Mouse (Mus musculus) embryonic fibroblast, embryonic 13.5 days (primary cell): ENCODE measurements around the gene Guca2b. TPM values are rescaled to one million over a fixed set of nuclear protein-coding genes. Genes with fewer than 3 reads are reported as not detected.
"Not testable (repeated sequence)": the region's sequence is repeated elsewhere in the genome, so short reads cannot be mapped to it uniquely, and the experiment has no call there.

Source experiments
- H3K27ac ChIP-seq: 2 replicates; pipeline ENCODE4 v1.5.1; 2012; ENCODE audit warnings: low read length, control low read depth, inconsistent platforms; ENCODE audit not compliant: insufficient read depth
- H3K4me1 ChIP-seq: 2 replicates; pipeline ENCODE4 v1.6.1; 2011; ENCODE audit warnings: low read length; ENCODE audit not compliant: control insufficient read depth, insufficient read depth
- H3K4me3 ChIP-seq: 2 replicates; pipeline ENCODE4 v1.5.1; 2011; ENCODE audit warnings: mild to moderate bottlenecking, control low read depth, low read length; ENCODE audit not compliant: insufficient read depth
- CTCF ChIP-seq: IDR thresholded peaks from 2 replicates; pipeline ENCODE4 v1.5.1; 2011; ENCODE audit warnings: mild to moderate bottlenecking, control low read depth, low read length, moderate library complexity, borderline replicate concordance; ENCODE audit not compliant: insufficient read depth
- POLR2A ChIP-seq: IDR thresholded peaks from 2 replicates; pipeline ENCODE4 v1.6.1; 2011; ENCODE audit warnings: low read depth, mild to moderate bottlenecking, control low read depth, low read length, moderate library complexity
- polyA plus RNA-seq: library from polyadenylated mRNA; stranded (reverse); fragments of >200 nt; gene quantifications from 2 replicates; pipeline ENCODE4 v1.2.4, GENCODE M21; 2011; ENCODE audit warnings: low read depth; ENCODE audit not compliant: missing spikeins, insufficient read length

Gene Guca2b
- polyA plus RNA-seq, 1 experiment, result not detected

DNA sequence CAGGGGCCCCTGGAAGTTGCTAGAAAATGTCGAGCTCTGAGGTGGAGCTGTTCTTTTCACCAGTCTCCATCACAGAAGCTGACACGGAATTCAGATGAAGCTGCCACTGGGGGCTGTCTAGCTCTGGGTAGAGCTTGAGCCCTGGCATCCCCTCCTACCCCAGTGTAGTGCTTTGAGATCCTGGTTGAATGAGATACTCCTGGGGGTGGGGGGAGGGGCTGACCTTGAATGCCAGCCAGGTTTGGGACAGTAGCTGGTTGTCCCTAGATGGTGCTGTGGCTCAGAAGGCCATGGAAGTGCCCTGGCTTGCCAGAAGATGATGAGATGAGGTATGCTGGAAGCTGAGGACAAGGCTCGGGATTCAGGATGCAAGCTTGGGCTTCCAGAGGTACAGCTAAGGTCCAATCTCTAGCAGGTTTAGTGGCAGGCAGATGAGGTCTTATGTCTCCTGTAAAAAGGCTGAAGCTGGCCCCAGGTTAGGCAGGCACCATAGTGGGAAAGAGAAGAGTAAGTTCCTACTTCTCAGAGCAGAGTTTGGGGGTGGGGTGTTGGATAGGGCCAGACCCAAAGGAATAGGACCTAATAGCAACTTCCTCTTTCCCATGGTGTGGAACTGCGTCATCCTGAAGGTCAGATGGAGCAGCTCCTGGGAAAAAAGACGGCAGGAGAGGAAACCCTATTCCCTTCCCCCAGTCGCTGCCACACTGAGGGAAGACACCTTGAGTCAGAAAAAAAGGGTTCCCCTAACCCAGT is 23.7 kb downstream of the Guca2b start:
- no peak for TF ChIP-seq POLR2A
- no peak for TF ChIP-seq CTCF
- Histone ChIP-seq H3K4me3 (no peak overlapping the region), H3K27ac (no peak overlapping the region), H3K4me1 (no peaks in the 10 kb centered on the region)

DNA sequence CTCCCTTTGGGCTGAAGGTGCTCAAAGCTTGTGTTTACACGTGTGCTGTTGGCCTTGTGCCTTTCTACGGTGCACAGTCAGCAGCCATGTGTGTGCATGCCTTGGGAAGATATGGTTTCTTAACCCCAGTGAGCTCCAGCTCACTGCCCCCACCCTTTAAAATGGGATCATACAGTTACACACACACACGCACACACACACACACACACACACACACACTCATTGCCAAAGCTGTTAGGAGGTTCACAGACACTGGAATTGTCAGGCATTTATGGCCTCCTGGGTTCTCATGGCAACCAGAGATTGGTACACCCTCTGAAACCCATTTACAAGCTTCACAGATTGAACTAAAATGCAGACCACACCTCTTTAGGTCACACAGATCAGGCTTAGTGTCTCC is 24.8 kb downstream of the Guca2b start:
- no peak for TF ChIP-seq POLR2A
- TF ChIP-seq CTCF, result no peak
- no peak overlapping the region for H3K27ac ChIP-seq
- H3K4me1 ChIP-seq, result no peaks in the 10 kb centered on the region
- no peak overlapping the region for H3K4me3 ChIP-seq

DNA sequence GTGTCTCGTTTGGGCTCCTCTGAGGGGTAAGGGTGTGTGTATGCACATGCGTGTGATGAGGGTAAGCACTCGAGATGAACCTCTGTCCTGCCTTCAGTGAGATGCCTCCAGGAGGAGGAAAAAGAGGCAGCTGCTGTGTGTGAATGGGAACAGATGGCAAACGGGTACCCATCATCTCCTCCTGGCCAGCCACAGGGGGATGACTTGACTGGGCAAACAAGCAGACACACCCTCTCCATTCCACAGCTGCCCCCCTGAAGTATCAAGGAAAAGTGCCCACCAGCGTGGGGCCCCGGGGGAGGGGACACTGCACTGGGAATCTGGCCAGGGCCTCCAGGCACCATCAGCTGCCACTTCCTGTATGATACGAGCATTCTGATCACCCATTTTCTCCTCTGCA is 25.4 kb downstream of the Guca2b start:
- Histone ChIP-seq H3K27ac (no peak overlapping the region), H3K4me3 (no peak overlapping the region), H3K4me1 (no peaks in the 10 kb centered on the region)
- TF ChIP-seq CTCF, result no peak
- TF ChIP-seq POLR2A, result no peak

DNA sequence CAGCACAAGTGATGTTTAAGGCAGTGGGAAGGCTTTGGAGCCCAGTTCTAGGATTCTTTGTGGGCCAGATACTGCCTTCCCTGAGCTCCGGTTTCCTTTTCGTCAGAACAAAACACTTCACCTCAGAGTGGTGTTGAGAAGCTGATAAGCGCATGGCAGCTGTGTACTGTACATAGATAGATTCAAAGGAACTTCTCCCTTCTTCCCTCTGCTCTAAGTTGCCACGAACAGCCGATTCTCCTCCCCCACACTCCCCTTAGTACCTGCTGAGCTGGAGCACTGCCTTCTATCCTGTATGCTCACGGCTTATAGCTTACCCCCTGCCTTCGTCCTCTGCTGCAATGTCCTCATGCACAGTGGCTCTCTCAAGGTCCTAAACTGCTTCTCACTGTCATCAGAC is 26.0 kb downstream of the Guca2b start:
- no peak overlapping the region for H3K27ac ChIP-seq
- no peaks in the 10 kb centered on the region for H3K4me1 ChIP-seq
- TF ChIP-seq CTCF (no peak), POLR2A (no peak)
- H3K4me3 ChIP-seq, result no peak overlapping the region

DNA sequence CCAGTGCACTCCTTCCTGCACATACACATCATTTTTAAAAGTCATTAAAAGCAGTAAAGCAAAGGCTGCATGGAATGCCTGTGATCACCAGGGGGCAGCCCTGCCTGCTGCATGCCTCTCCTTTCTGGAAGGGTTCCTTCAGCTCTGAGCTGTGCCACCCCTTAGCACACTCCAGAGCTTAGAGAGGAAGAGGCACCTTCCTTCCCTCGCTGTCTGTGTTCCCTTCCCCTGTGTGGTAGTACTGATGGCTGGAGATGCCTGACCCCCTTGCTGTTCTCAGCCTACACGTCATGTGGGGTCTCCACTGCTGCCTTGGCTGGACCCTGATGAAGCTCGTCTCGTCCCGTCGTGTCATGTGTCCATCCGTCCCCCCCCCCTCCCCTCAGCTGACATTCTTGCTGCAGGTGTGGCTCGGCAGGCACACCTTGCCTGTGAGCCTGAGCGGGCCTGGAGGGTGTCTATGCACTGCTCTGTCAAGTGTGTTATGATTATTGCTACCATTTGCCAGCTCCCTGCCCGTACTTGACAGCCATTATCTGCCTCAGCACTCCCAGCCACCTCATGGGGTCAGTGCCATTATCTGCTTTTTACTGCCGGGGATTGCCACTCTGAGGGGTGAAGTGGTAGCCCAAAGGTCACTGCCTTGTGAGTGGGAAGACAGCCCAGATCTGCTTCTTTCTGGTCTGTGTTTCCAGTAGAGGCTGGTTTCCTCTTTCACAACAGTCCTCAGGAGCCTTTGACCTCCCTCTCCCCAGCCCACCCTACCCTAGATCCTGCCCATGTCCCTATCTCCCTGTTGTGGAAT is 27.4 kb downstream of the Guca2b start:
- H3K27ac ChIP-seq, result no peak overlapping the region
- no peak overlapping the region for H3K4me3 ChIP-seq
- TF ChIP-seq POLR2A (no peak), CTCF (peak; percentile 78)
- H3K4me1 ChIP-seq, result no peaks in the 10 kb centered on the region

DNA sequence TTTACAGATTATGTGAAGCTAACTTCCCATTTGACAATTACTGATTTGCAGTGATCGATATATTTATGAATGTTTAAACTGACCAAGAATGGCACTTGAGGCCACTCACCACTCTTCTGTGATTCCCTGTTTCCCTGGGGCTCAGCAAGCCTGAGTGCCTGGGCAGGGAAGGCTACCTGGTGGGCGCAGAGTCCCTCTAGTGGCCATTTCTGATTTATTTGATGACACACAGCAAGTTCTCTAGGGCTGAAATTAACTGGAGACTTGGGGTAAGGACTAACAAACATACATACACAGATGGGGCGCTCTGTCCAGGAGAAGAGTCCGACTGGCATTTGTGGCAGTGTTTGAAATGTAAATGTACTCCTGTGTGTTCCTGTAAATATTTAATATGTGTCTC is 30.4 kb downstream of the Guca2b start:
- H3K27ac ChIP-seq, H3K4me3 ChIP-seq, H3K4me1 ChIP-seq: not testable (repeated sequence)

DNA sequence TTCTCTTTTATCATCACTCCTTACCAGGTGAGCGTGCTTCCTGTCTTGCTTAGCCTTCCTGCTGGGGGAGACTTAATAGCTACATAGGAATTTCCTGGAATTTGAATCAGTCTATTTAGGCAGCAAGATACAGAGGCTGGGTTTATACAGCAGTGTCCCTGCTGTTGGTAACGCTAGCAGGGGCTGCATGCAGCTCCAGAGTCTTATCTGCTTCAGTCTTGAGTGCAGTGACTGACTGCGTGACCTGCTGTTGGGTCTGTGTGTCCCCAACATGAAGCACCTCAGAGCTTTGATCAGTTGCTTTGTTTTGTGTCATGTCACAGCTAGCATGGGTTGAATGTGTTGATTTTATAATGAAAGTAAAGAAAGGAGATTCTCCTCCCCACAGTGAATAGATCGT is 31.4 kb downstream of the Guca2b start:
- TF ChIP-seq POLR2A, result no peak
- no peak for TF ChIP-seq CTCF
- H3K27ac ChIP-seq, result no peak overlapping the region
- no peak overlapping the region for H3K4me3 ChIP-seq
- H3K4me1 ChIP-seq, result no peaks in the 10 kb centered on the region

DNA sequence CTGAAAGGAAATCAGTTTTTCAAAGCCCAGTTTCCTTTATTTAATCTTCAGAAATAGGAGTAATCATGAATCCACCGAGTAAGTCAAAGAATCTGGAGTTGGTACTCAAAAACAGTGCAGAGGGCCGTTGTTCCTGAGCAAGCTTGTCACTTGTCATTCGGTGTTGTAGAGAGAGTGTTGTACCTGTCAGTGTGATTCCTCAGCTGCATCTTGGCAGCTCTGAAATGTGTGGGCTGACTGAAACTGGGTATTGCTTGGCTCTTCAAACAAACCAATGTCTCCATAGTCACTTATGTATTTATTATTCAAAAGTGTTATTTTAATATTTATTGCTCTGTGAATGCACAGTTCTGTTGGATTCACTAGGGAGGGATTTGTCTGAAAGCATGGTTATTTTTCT is 31.9 kb downstream of the Guca2b start:
- no peaks in the 10 kb centered on the region for H3K4me1 ChIP-seq
- TF ChIP-seq CTCF (no peak), POLR2A (no peak)

DNA sequence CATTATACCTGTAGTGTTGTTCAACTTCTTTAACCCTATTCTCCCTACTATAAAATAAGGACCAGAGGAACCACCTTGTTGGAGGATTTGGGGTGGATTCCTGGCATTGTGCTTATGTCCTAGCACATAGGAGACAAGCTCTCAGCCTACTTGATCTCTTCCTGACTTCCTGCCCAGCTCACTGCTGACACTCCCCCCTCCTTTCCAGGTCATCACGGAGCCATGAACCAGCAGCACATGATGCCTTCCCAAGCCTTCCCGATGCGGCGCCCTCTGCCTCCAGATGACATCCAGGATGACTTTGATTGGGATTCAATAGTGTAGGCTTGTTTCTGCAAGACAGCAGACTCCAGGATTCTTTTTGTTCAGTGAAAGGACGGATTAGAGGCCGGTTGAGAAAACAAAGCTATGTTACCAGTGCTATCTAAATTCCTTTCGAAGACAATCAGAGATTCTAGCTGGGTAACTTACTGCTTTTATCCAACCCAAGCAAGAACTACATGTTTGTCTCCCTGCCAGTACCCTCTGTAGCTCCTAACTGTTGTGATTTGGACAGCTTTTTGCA is 32.6 kb downstream of the Guca2b start:
- no peaks in the 10 kb centered on the region for H3K4me1 ChIP-seq
- no peak overlapping the region for H3K4me3 ChIP-seq
- no peak for TF ChIP-seq CTCF
- no peak for TF ChIP-seq POLR2A
- H3K27ac ChIP-seq, result no peak overlapping the region

More for the DNA sequence above, 31.9 kb downstream of the Guca2b start:
- no peak overlapping the region for H3K4me3 ChIP-seq
- no peak overlapping the region for H3K27ac ChIP-seq

DNA sequence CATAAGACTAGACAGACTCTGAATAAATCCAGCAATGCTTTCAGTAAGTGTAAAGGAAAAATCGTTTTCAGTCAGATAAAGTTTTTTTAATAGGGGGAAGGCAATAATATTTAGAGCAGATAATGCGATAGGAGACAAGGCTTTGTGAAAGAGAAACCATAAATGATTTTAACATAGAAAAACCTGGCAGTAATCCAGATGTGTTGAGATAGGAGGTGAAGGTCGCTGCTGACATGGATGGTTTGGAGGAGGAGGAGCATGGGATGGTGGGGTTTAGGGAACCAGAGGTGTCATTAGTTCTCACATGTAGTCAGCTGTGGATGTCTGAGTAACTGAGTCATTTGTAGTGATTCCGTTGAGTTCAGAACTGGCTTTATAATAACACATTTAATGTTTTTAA is 44.0 kb downstream of the Guca2b start:
- TF ChIP-seq POLR2A, result no peak
- no peak for TF ChIP-seq CTCF
- Histone ChIP-seq H3K4me1 (no peaks in the 10 kb centered on the region; the same call in 1 of the 2 replicates), H3K27ac (no peak overlapping the region), H3K4me3 (no peak overlapping the region)
